Mouse (Mus musculus) ES-Bruce4 (cell line): ENCODE data around the gene Scml4.

Experiments
- CTCF ChIP-seq: IDR thresholded peaks from one replicate; pipeline ENCODE4 v1.8.1; 2011; ENCODE audit warnings: low read depth, low read length
- POLR2A ChIP-seq: IDR thresholded peaks from one replicate; pipeline ENCODE4 v1.8.1; 2011; ENCODE audit warnings: low read length; ENCODE audit not compliant: insufficient read depth

- TF ChIP-seq POLR2A (no peak), CTCF (no peak)
These were observed 30.2 kb downstream of the Scml4 start for GRCm38 (mm10) chr10:42890365-42890764.
